Mouse (Mus musculus) heart, postnatal 0 days (tissue): ENCODE data around the gene Gab1. TPM values are rescaled to one million over a fixed set of nuclear protein-coding genes. Genes with fewer than 3 reads are reported as not detected.

Experiments used
- ATAC-seq: fragments of 200-750 bp; cut with Nextera tagmentation; 2 replicates; pipeline ENCODE4 v1.8.0; 2017; ENCODE audit warnings: low read depth, moderate number of reproducible peaks, moderate library complexity; ENCODE audit not compliant: insufficient read depth
- DNase-seq: peaks from one replicate; pipeline ENCODE4 v3.0.0-alpha.2; 2016; ENCODE audit warnings: low spot score
- H3K27ac ChIP-seq: fragments of 300-500 bp; sonication (generic); 2 replicates; pipeline ENCODE4 v1.5.1; 2014; ENCODE audit warnings: low read depth, mild to moderate bottlenecking
- H3K27me3 ChIP-seq: fragments of 300-500 bp; sonication (generic); 2 replicates; pipeline ENCODE4 v1.6.1; 2014; ENCODE audit warnings: low read length, mixed read lengths; ENCODE audit not compliant: control insufficient read depth, insufficient read depth
- H3K36me3 ChIP-seq: fragments of 300-500 bp; sonication (generic); replicated peaks from 2 replicates; pipeline ENCODE4 v1.6.1; 2014; ENCODE audit warnings: low read length, mixed read lengths; ENCODE audit not compliant: control insufficient read depth, insufficient read depth
- H3K4me1 ChIP-seq: fragments of 300-500 bp; sonication (generic); 2 replicates; pipeline ENCODE4 v1.6.1; 2014; ENCODE audit warnings: antibody characterized with exemption; ENCODE audit not compliant: control insufficient read depth, insufficient read depth
- H3K4me2 ChIP-seq: fragments of 300-500 bp; sonication (generic); 2 replicates; pipeline ENCODE4 v1.6.1; 2014; ENCODE audit warnings: low read depth, mild to moderate bottlenecking, low read length, moderate library complexity
- H3K4me3 ChIP-seq: fragments of 300-500 bp; sonication (generic); 2 replicates; pipeline ENCODE4 v1.5.1; 2014; ENCODE audit warnings: low read depth, low read length
- H3K9ac ChIP-seq: fragments of 300-500 bp; sonication (generic); replicated peaks from 2 replicates; pipeline ENCODE4 v1.6.1; 2014; ENCODE audit warnings: low read depth, low read length, mixed read lengths
- H3K9me3 ChIP-seq: fragments of 300-500 bp; sonication (generic); replicated peaks from 2 replicates; pipeline ENCODE4 v1.6.1; 2016; ENCODE audit warnings: low read length; ENCODE audit not compliant: control insufficient read depth
- CTCF ChIP-seq: IDR thresholded peaks from 2 replicates; pipeline ENCODE4 v1.5.1; 2016; ENCODE audit warnings: antibody characterized with exemption, control low read depth, low read depth
- EP300 ChIP-seq: IDR thresholded peaks from 2 replicates; pipeline ENCODE4 v1.6.1; 2016; ENCODE audit warnings: antibody characterized with exemption, low read depth
- WGBS: fragments of 180-500 bp; shearing (Covaris S2); extraction: QIAGEN DNeasy Blood & Tissue Kit; methylation state at CpG from one replicate; pipeline ENCODE4 v1.1.7; 2014; 5-methylcytosine and 5-hydroxymethylcytosine counted together
- polyA plus RNA-seq: library from polyadenylated mRNA; unstranded; fragments of >200 nt; fragmentation: Nextera tagmentation; extraction: Ambion mirVana; gene quantifications from 2 replicates; pipeline ENCODE4 v1.2.1, GENCODE M21; 2015
- total RNA-seq: library from RNA; depleted of rRNA; stranded (reverse); fragments of >200 nt; gene quantifications from 2 replicates; pipeline ENCODE4 v1.2.3, GENCODE M21; 2014; ENCODE audit warnings: low replicate concordance

Gene Gab1
- total and polyA plus RNA-seq, 2 experiments from 2014 or later, result 18.8 to 54.0 TPM

- H3K4me3 ChIP-seq, result no peak overlapping the region
- peak overlapping the region; percentile 30; the same call in 1 of the 2 replicates for H3K4me2 ChIP-seq
- ATAC-seq (no peak), DNase-seq (no peak)
- no peak overlapping the region for H3K9ac ChIP-seq
- no peaks in the 10 kb centered on the region for H3K27me3 ChIP-seq
- H3K9me3 ChIP-seq, result no peaks in the 10 kb centered on the region
- H3K27ac ChIP-seq, result peak overlapping the region; percentile 85
- TF ChIP-seq EP300 (no peak), CTCF (no peak)
- peaks cover 40% of the 10 kb centered on the region for H3K4me1 ChIP-seq
- peaks cover 16% of the 10 kb centered on the region for H3K36me3 ChIP-seq
- 32% methylated on average over 3 of the region's 3 CpGs for WGBS
Observed at GRCm38 (mm10) chr8:80857128-80857527, 23.2 kb downstream of the Gab1 start.

DNA sequence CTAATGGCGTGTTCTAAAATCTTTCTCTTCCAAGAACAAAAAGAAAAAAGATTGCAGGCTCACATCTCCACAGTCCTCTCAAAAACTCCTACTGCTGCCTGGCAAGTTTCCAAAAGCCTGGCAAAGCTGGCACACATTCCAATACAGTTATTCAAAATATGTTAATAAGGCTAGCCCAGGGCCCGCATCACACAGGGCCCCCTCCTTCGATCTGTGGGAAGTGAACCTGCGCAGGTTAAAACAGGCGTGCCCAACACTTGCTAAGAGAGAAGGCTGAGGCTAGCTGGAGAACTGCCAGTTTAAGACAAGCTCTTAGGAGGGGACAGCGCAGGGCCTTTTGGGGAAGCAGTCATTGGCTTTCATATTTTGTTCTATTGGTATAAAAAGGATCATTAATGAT, 23.7 kb downstream of the Gab1 start:
- Histone ChIP-seq H3K9ac (no peak overlapping the region), H3K9me3 (no peaks in the 10 kb centered on the region), H3K27me3 (no peaks in the 10 kb centered on the region), H3K4me3 (no peak overlapping the region), H3K4me1 (peaks cover 44% of the 10 kb centered on the region), H3K4me2 (peak overlapping the region; percentile 30; the same call in 1 of the 2 replicates), H3K36me3 (peaks cover 16% of the 10 kb centered on the region), H3K27ac (peak overlapping the region; percentile 85)
- 28% methylated on average over 6 of the region's 6 CpGs for WGBS
- ATAC-seq (peak; percentile 65), DNase-seq (peak; percentile 66)
- no peak for TF ChIP-seq CTCF
- TF ChIP-seq EP300, result no peak

DNA sequence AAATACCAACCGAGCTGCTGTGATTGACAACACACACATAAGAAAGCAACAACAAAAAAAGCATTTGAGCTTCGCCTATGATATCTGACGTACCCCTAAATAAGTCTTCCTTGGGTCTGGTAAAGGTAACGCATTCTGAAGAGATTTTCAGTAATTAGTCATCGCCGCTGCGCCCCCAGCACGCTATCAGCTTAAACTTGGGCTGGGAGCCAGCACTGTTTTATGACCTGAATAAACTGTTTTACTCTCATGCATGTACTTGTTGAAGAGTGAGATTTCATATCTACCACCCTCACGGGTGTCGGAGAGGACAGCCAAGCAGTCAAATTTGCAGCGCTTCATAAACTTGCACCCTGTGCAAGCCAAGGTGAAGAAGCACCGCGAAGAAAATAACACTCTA, 26.7 kb downstream of the Gab1 start:
- Histone ChIP-seq H3K27me3 (no peaks in the 10 kb centered on the region), H3K4me3 (peak overlapping the region; percentile 3; the same call in 1 of the 2 replicates), H3K9ac (peak overlapping the region; percentile 38), H3K4me1 (peaks cover 53% of the 10 kb centered on the region), H3K27ac (peak overlapping the region; percentile 76), H3K9me3 (no peaks in the 10 kb centered on the region), H3K36me3 (0 out of 2 replicates have a peak, but pooled peaks cover 3% of the 10 kb centered on the region), H3K4me2 (peak overlapping the region; percentile 42)
- DNase-seq (peak; percentile 50), ATAC-seq (no peak)
- TF ChIP-seq EP300 (no peak), CTCF (no peak)
- WGBS, result 16% methylated on average over 13 of the region's 13 CpGs

- H3K27me3 ChIP-seq, result no peaks in the 10 kb centered on the region
- H3K27ac ChIP-seq, result peak overlapping the region; percentile 76
- H3K9me3 ChIP-seq, result no peaks in the 10 kb centered on the region
- H3K4me1 ChIP-seq, result peaks cover 53% of the 10 kb centered on the region
- no peak for DNase-seq
- H3K4me2 ChIP-seq, result peak overlapping the region; percentile 42
- H3K4me3 ChIP-seq, result 0 out of 2 replicates have a peak overlapping the region, but pooled peaks have one; percentile 3
- no peak; the same call in 1 of the 2 replicates for ATAC-seq
- peak overlapping the region; percentile 38 for H3K9ac ChIP-seq
- H3K36me3 ChIP-seq, result 0 out of 2 replicates have a peak, but pooled peaks cover 2% of the 10 kb centered on the region
- WGBS, result 25% methylated on average over 6 of the region's 6 CpGs
- TF ChIP-seq CTCF (no peak), EP300 (no peak)
Observed at GRCm38 (mm10) chr8:80853208-80853607, 27.1 kb downstream of the Gab1 start.

- Histone ChIP-seq H3K27me3 (no peaks in the 10 kb centered on the region), H3K4me1 (peaks cover 52% of the 10 kb centered on the region), H3K27ac (peak overlapping the region; percentile 76), H3K4me2 (peak overlapping the region; percentile 42; the same call in 1 of the 2 replicates), H3K9me3 (no peaks in the 10 kb centered on the region), H3K36me3 (no peaks in the 10 kb centered on the region), H3K4me3 (no peak overlapping the region), H3K9ac (peak overlapping the region; percentile 38; the same call in 1 of the 2 replicates)
- WGBS, result 33% methylated on average over 9 of the region's 9 CpGs
- DNase-seq (no peak), ATAC-seq (peak; percentile 4; the same call in 1 of the 2 replicates)
- no peak for TF ChIP-seq EP300
- no peak for TF ChIP-seq CTCF
Observed at GRCm38 (mm10) chr8:80852412-80853165, 27.7 kb downstream of the Gab1 start.

DNA sequence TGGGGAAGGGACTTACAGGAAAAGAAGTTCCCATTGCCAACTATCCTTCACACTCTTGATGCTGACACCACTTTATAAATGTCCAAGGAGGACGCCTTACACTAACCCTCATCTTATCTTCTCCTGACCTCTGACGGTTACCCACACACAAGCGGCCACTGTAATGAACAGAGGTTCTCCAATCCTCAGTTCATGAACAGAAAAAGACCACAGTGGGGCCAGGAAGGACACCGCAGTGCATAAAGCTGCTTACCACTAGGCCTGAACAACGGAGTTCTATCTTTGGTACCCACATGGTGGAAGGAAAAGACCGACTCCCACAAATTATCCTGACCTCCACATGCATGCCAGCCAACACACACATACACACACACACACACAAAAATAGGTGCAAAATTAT, 28.7 kb downstream of the Gab1 start:
- WGBS, result 20% methylated on average over 6 of the region's 6 CpGs
- Histone ChIP-seq H3K36me3 (no peaks in the 10 kb centered on the region), H3K27ac (peak overlapping the region; percentile 59), H3K4me3 (no peak overlapping the region), H3K27me3 (no peaks in the 10 kb centered on the region), H3K4me1 (peaks cover 56% of the 10 kb centered on the region), H3K9ac (no peak overlapping the region), H3K4me2 (no peak overlapping the region), H3K9me3 (no peaks in the 10 kb centered on the region)
- ATAC-seq (no peak), DNase-seq (no peak)
- no peak for TF ChIP-seq EP300
- TF ChIP-seq CTCF, result no peak
